Mouse (Mus musculus) stomach, embryonic 14.5 days (tissue): ENCODE data around the gene Gm45716. TPM values are rescaled to one million over a fixed set of nuclear protein-coding genes. Genes with fewer than 3 reads are reported as not detected.

ENCODE experiments used
- ATAC-seq: fragments of 200-750 bp; cut with Nextera tagmentation; 2 replicates; pipeline ENCODE4 v1.8.0; 2017; ENCODE audit warnings: low read depth, moderate TSS enrichment; ENCODE audit not compliant: insufficient number of reproducible peaks, insufficient read depth, low FRiP score
- H3K27ac ChIP-seq: fragments of 300-500 bp; sonication (generic); 2 replicates; pipeline ENCODE4 v1.5.1; 2014; ENCODE audit warnings: mild to moderate bottlenecking, low read length, moderate library complexity, mixed read lengths
- H3K27me3 ChIP-seq: fragments of 300-500 bp; sonication (generic); 2 replicates; pipeline ENCODE4 v1.6.1; 2014; ENCODE audit warnings: low read length, control low read depth, mixed read lengths; ENCODE audit not compliant: control insufficient read depth, insufficient read depth
- H3K36me3 ChIP-seq: fragments of 300-500 bp; sonication (generic); 2 replicates; pipeline ENCODE4 v1.6.1; 2014; ENCODE audit warnings: mild to moderate bottlenecking, control low read depth, low read length, moderate library complexity, mixed read lengths; ENCODE audit not compliant: control insufficient read depth, insufficient read depth
- H3K4me1 ChIP-seq: fragments of 300-500 bp; sonication (generic); 2 replicates; pipeline ENCODE4 v1.6.1; 2014; ENCODE audit warnings: low read length, control low read depth, mixed read lengths; ENCODE audit not compliant: control insufficient read depth, insufficient read depth
- H3K4me2 ChIP-seq: fragments of 300-500 bp; sonication (generic); replicated peaks from 2 replicates; pipeline ENCODE4 v1.6.1; 2014; ENCODE audit warnings: low read depth, low read length, control low read depth
- H3K4me3 ChIP-seq: fragments of 300-500 bp; sonication (generic); 2 replicates; pipeline ENCODE4 v1.5.1; 2014; ENCODE audit warnings: low read depth, low read length, control low read depth
- H3K9ac ChIP-seq: fragments of 300-500 bp; sonication (generic); replicated peaks from 2 replicates; pipeline ENCODE4 v1.6.1; 2014; ENCODE audit warnings: low read depth, mild to moderate bottlenecking, control low read depth, low read length, moderate library complexity, mixed read lengths
- H3K9me3 ChIP-seq: fragments of 300-500 bp; sonication (generic); 2 replicates; pipeline ENCODE4 v1.6.1; 2016; ENCODE audit warnings: low read depth, low read length, control low read depth; ENCODE audit not compliant: control insufficient read depth
- WGBS: fragments of 180-500 bp; shearing (Covaris S2); extraction: QIAGEN DNeasy Blood & Tissue Kit; methylation state at CpG from one replicate; pipeline ENCODE4 v1.1.7; 2014; 5-methylcytosine and 5-hydroxymethylcytosine counted together
- polyA plus RNA-seq: library from polyadenylated mRNA; unstranded; fragments of >200 nt; fragmentation: Nextera tagmentation; extraction: Ambion mirVana; gene quantifications from 2 replicates; pipeline ENCODE4 v1.2.1, GENCODE M21; 2014

The Gm45716 gene
- polyA plus RNA-seq, 1 experiment from 2014 or later, result 10.9 TPM

DNA sequence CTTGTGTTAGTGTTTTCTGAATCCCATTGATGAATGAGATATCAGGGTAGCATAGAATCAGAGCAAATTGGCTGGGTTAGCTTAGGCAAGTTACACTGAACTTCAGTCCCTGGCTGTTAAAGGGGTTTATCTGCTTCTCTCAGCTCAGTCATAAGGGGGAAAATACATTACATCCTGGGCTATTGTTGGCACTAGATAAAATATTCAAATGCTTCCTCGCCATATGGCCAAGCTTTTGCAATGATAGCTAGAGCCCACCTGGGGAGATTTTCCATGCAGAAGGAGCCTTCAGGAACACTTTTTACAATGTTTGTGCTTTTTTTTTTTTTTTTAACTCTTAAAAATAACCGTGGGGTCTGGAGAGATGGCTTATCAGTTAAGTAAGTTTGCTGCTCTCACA lies 96.6 kb downstream of the Gm45716 start:
- Histone ChIP-seq H3K27ac (no peak overlapping the region), H3K9ac (no peak overlapping the region), H3K4me1 (no peaks in the 10 kb centered on the region), H3K27me3 (no peaks in the 10 kb centered on the region), H3K9me3 (no peaks in the 10 kb centered on the region), H3K4me2 (no peak overlapping the region), H3K36me3 (no peaks in the 10 kb centered on the region), H3K4me3 (no peak overlapping the region)
- no peak for ATAC-seq
- WGBS, result 54% methylated on average over 2 of the region's 2 CpGs

DNA sequence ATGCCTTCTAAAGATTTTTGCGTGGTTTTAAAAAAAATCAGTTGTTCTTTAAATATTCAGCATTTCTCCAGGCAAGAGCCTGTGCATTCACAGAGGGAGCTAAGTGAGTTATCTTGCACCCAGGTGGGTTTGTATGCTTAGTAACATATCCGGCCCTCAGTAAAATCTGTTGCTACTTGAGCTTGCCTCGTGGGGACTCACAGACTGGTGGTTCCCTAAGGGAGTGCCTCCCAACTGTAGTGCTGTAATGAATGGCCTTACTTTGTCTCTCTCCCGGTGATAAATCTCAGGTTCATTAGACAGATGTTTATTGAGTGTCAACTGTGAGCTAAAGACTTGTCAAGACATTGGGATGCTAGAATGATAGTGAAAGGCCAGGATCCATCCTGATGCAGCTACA lies 97.1 kb downstream of the Gm45716 start:
- H3K4me1 ChIP-seq, result no peaks in the 10 kb centered on the region
- H3K36me3 ChIP-seq, result no peaks in the 10 kb centered on the region
- no peak overlapping the region for H3K4me3 ChIP-seq
- no peak overlapping the region for H3K9ac ChIP-seq
- no peak overlapping the region for H3K4me2 ChIP-seq
- no peak for ATAC-seq
- WGBS, result 28% methylated on average over 4 of the region's 4 CpGs
- H3K27ac ChIP-seq, result no peak overlapping the region
- no peaks in the 10 kb centered on the region for H3K27me3 ChIP-seq
- H3K9me3 ChIP-seq, result no peaks in the 10 kb centered on the region

DNA sequence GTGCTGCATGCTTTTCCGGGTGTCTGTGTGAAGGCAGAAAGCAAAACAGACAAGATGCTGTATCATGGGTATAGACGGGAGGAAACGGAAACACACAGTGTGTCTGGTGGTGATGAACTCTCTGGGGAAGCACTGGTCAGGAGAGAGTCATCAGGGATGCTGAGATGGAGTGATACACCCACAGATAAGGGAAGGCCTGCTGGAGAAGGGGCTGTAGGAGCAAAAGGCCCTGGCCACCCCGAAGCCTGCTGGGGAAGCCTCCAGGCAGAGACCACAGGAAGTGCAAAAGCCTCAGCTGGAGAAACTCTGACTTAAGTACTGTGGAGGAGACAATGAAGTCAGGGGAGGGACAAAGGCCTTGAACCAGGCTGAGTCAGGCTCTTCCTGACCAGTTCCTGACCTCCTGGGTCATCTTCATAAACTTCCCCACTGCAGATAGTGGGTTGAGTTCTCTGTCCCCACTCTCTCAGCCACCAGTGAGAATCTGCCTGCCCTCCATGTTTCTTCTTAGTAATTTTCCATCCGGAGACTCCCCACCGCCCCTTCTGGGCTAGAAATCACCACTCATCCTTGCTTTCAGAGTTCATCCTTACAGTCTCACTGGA lies 99.2 kb downstream of the Gm45716 start:
- no peak overlapping the region for H3K4me2 ChIP-seq
- H3K27ac ChIP-seq, result no peak overlapping the region
- no peaks in the 10 kb centered on the region for H3K9me3 ChIP-seq
- no peaks in the 10 kb centered on the region for H3K36me3 ChIP-seq
- 86% methylated on average over 6 of the region's 6 CpGs for WGBS
- H3K4me3 ChIP-seq, result no peak overlapping the region
- ATAC-seq, result no peak
- no peaks in the 10 kb centered on the region for H3K27me3 ChIP-seq
- H3K4me1 ChIP-seq, result no peaks in the 10 kb centered on the region
- H3K9ac ChIP-seq, result no peak overlapping the region

DNA sequence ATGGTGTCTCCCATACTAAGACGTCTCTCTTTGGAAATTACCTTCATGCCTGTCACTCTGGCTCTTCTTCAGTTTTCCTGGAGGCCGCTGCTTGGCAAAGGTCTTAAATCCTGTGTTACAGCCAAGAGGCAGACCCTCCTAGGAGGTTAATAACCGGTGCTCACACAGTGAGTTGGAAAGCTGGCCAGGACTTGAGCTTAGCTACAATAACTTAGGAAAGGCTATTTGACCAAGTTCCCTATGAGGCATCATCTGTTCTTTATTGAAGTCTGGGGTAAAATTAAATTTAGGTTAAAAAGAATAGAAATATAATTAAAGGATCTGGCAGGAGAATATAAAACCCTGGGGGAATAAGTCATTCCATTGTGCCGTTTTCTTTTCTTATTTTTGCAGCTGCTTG lies 103.7 kb downstream of the Gm45716 start:
- Histone ChIP-seq H3K36me3 (no peaks in the 10 kb centered on the region), H3K27me3 (no peaks in the 10 kb centered on the region), H3K4me1 (no peaks in the 10 kb centered on the region), H3K4me2 (no peak overlapping the region), H3K9me3 (no peaks in the 10 kb centered on the region), H3K9ac (no peak overlapping the region), H3K4me3 (no peak overlapping the region), H3K27ac (no peak overlapping the region)
- no peak for ATAC-seq
- 64% methylated on average over 4 of the region's 4 CpGs for WGBS

DNA sequence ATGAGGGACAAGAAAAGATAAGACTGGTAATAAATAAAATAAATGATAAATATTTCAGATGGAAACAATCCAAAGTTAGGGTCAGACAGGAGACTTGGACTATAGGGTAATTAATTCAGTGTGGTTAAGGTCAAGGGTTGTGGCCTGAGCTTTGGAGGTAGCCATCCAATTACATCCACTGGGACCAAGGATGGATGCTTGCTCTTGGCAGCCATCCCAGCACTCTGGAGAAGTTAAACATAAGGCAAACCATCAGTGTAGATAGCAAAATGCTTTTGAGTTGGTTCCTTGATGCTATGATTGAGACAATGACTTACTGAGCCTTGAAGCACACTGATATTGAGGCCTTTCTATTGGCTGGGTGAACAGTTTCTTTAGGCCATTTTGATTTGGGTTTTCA lies 105.3 kb downstream of the Gm45716 start:
- Histone ChIP-seq H3K4me3 (no peak overlapping the region), H3K36me3 (no peaks in the 10 kb centered on the region), H3K27me3 (no peaks in the 10 kb centered on the region), H3K9ac (no peak overlapping the region), H3K27ac (no peak overlapping the region), H3K4me1 (no peaks in the 10 kb centered on the region), H3K9me3 (no peaks in the 10 kb centered on the region), H3K4me2 (no peak overlapping the region)
- ATAC-seq, result no peak

DNA sequence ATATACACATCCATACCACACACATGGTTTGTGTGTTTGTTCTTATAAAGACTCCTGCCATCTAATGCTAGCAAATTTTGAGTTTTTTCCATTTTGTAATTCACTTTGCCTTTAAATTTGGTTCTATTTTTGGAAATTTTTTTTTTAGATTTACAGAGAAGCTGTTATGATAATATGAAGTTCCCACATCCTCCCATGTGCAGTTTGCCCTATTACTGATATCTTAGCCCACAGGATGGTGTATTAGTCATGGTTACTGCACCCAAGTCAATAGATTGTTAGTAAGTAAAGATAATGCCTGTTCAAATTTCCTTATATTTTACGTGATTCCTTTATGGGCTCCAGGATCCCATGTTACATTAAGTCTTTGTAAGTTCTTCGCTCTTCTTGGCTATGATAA lies 107.1 kb downstream of the Gm45716 start:
- no peak overlapping the region for H3K4me3 ChIP-seq
- H3K4me1 ChIP-seq, result no peaks in the 10 kb centered on the region
- H3K9ac ChIP-seq, result no peak overlapping the region
- no peaks in the 10 kb centered on the region for H3K36me3 ChIP-seq
- no peaks in the 10 kb centered on the region for H3K27me3 ChIP-seq
- WGBS, result 85% methylated on average over 2 of the region's 2 CpGs
- H3K4me2 ChIP-seq, result no peak overlapping the region
- H3K27ac ChIP-seq, result no peak overlapping the region
- no peaks in the 10 kb centered on the region for H3K9me3 ChIP-seq
- ATAC-seq, result no peak

Other genes with a start within 250 kb of the Gm45716 start
- 6.6 and 7.0 TPM in 2 replicates for gene Pctp, start 184.8 kb upstream of the Gm45716 start, polyA plus RNA-seq
- 37.7 and 40.3 TPM in 2 replicates for gene Tmem100, start 157.3 kb upstream of the Gm45716 start, polyA plus RNA-seq
- 34.3 TPM in 2 replicates for gene Mmd, start 61.8 kb downstream of the Gm45716 start, polyA plus RNA-seq
- gene Hlf, start 203.2 kb downstream of the Gm45716 start, polyA plus RNA-seq, result 1.2 and 1.7 TPM in 2 replicates